ENCODE assay signal across 36 mouse cellular contexts in the genomic region with DNA sequence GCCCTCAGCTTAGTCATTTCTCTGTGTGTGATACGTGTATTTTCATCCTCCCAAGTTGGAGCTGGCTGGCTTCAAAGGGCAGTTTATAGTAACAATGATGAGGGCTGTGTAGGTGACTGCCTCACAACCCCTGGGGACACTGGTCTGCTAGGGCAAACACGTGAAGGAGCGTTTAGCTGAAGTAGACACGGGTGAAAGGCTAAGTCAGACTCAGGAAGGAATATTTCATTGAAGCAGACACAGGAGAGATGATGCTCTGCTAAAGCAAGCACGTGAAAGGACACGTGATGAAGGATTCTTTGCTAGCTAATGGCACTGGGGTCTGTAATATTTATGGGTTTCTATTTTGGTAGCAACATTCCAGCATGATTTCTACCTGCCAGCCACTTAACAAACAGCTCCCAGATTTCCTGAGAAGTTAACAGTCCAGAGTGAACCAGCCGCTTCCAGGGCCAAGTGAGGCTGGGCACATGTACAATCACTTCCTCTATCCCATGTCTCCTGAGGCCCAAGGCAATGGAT. TPM values are rescaled to one million over a fixed set of nuclear protein-coding genes. Genes with fewer than 3 reads are reported as not detected.
DNase-seq lines count a peak whose midpoint lies in the region; ATAC-seq and TF ChIP-seq lines count a peak whose summit lies in the region.
"Had no signal": no experiment of that assay in that cellular context is flagged by ENCODE, and none has a peak within 500 bp of the region (broad histone marks: within the 10 kb centered on the region; RNA-seq: fewer than 3 reads in every experiment).

No protein-coding gene starts in this region.

- H3K4me1 ChIP-seq in heart, embryonic 11.5 days (ENCODE audit: control insufficient read depth, insufficient read depth, low read length): no peaks in the 10 kb centered on the region
- H3K4me1 ChIP-seq in kidney, adult 2 months (ENCODE audit: control insufficient read depth, insufficient read depth, low read length): no peaks in the 10 kb centered on the region
- peaks cover 2% of the 10 kb centered on the region for H3K4me1 ChIP-seq in kidney, embryonic 15.5 days
- H3K4me1 ChIP-seq: limb, embryonic 13.5 days; liver, embryonic 13.5 days had no signal

- no peak for TF ChIP-seq CTCF in kidney, adult 2 months (conservative IDR thresholded peaks at IDR 0.05; ENCODE audit: insufficient read depth, insufficient read length, low read depth, low read length)

- peak; percentile 96 for DNase-seq in heart, adult 11 months
- peak; percentile 90 for DNase-seq in kidney, adult 2 months
- DNase-seq in kidney, adult 9 months: peak; percentile 85
- DNase-seq in kidney, postnatal 36 days: peak; percentile 58 to 84
- DNase-seq in testis, postnatal 14 days (ENCODE audit: low spot score): no peak
- DNase-seq in left cerebral cortex, adult 9 months (ENCODE audit: low spot score in 2 of 2): no peak
- DNase-seq: adrenal gland, postnatal 25 days; cerebellum, adult 2 months; cerebellum, postnatal 14 days; gastrocnemius, postnatal 10 days; heart, postnatal 10 days; layer of hippocampus, adult 9-11 months; liver, embryonic 13.5 days; lung, adult 2 months; lung, postnatal 10 days; retina, postnatal 1 day; right cerebral cortex, postnatal 25 days; spleen, adult 18-20 months; thymus, adult 18-20 months; thymus, postnatal 25 days had no signal

- H3K27ac ChIP-seq in heart, embryonic 11.5 days (ENCODE audit: low read depth, low read length): no peak overlapping the region
- peak overlapping the region; percentile 89 for H3K27ac ChIP-seq in kidney, adult 2 months (ENCODE audit: insufficient read depth, low read depth, low read length)
- no peak overlapping the region for H3K27ac ChIP-seq in kidney, embryonic 15.5 days
- H3K27ac ChIP-seq: heart, embryonic 13.5 days; hindbrain, embryonic 10.5 days; hindbrain, embryonic 15.5 days; limb, embryonic 13.5 days; liver, embryonic 13.5 days; macrophage; midbrain, embryonic 13.5 days had no signal

- TF ChIP-seq POLR2A in kidney, adult 2 months (IDR thresholded peaks at IDR 0.05; ENCODE audit: low read depth, low read length): no peak

- no peak overlapping the region for H3K9ac ChIP-seq in heart, embryonic 11.5 days (ENCODE audit: low read depth, low read length)
- no peak overlapping the region for H3K9ac ChIP-seq in kidney, embryonic 15.5 days
- H3K9ac ChIP-seq: heart, embryonic 13.5 days; hindbrain, embryonic 15.5 days; limb, embryonic 13.5 days; liver, embryonic 13.5 days; midbrain, embryonic 13.5 days had no signal

- peaks cover 9% of the 10 kb centered on the region for H3K9me3 ChIP-seq in heart, embryonic 11.5 days (replicated peaks; ENCODE audit: control insufficient read depth, low read length)
- H3K9me3 ChIP-seq in kidney, embryonic 15.5 days (replicated peaks): peaks cover 9% of the 10 kb centered on the region
- H3K9me3 ChIP-seq: hindbrain, embryonic 15.5 days had no signal

- no peaks in the 10 kb centered on the region for H3K36me3 ChIP-seq in heart, embryonic 11.5 days (ENCODE audit: control insufficient read depth, insufficient read depth, low read length)
- no peaks in the 10 kb centered on the region for H3K36me3 ChIP-seq in kidney, adult 2 months (ENCODE audit: control insufficient read depth, insufficient read depth, low read length)
- H3K36me3 ChIP-seq in kidney, embryonic 15.5 days: no peaks in the 10 kb centered on the region
- H3K36me3 ChIP-seq: heart, embryonic 13.5 days; hindbrain, embryonic 10.5 days; hindbrain, embryonic 15.5 days; limb, embryonic 13.5 days; liver, embryonic 13.5 days; midbrain, embryonic 13.5 days had no signal

- no peak overlapping the region for H3K4me2 ChIP-seq in heart, embryonic 11.5 days
- H3K4me2 ChIP-seq in kidney, embryonic 15.5 days: no peak overlapping the region
- H3K4me2 ChIP-seq: heart, embryonic 13.5 days; hindbrain, embryonic 15.5 days; limb, embryonic 13.5 days; liver, embryonic 13.5 days; midbrain, embryonic 13.5 days had no signal

- 80% methylated on average over 7 of the region's 7 CpGs for WGBS in heart, embryonic 11.5 days (ENCODE audit: insufficient replicate concordance)
- WGBS in kidney, adult 2 months: 58% methylated on average over 7 of the region's 7 CpGs
- 78% methylated on average over 7 of the region's 7 CpGs for WGBS in kidney, embryonic 15.5 days

- no peak for ATAC-seq in heart, embryonic 11.5 days (replicated peaks; ENCODE audit: insufficient number of reproducible peaks, low FRiP score, low TSS enrichment)
- no peak for ATAC-seq in kidney, embryonic 15.5 days (replicated peaks; ENCODE audit: low FRiP score)
- ATAC-seq: forebrain, embryonic 16.5 days; inflammation-experienced regulatory T-cells, adult 6 months; midbrain, embryonic 13.5 days had no signal

- no peak overlapping the region for H3K4me3 ChIP-seq in heart, embryonic 11.5 days (ENCODE audit: low read depth, low read length)
- H3K4me3 ChIP-seq in kidney, adult 2 months (ENCODE audit: insufficient read depth, low read depth, low read length): 0 out of 2 replicates have a peak overlapping the region, but pooled peaks have one; percentile 1
- no peak overlapping the region for H3K4me3 ChIP-seq in kidney, embryonic 15.5 days (replicated peaks)
- H3K4me3 ChIP-seq: erythroblast, embryonic 14.5 days; heart, embryonic 13.5 days; hindbrain, embryonic 10.5 days; hindbrain, embryonic 15.5 days; limb, embryonic 13.5 days; liver, embryonic 13.5 days; midbrain, embryonic 13.5 days had no signal

- H3K27me3 ChIP-seq in heart, embryonic 11.5 days (ENCODE audit: control insufficient read depth, insufficient read depth, low read length): no peaks in the 10 kb centered on the region
- H3K27me3 ChIP-seq in kidney, adult 2 months (replicated peaks; ENCODE audit: control insufficient read depth, insufficient read depth, low read length): no peaks in the 10 kb centered on the region
- H3K27me3 ChIP-seq in kidney, embryonic 15.5 days: no peaks in the 10 kb centered on the region
- H3K27me3 ChIP-seq: heart, embryonic 13.5 days; hindbrain, embryonic 15.5 days; limb, embryonic 13.5 days; liver, embryonic 13.5 days; midbrain, embryonic 13.5 days had no signal

RNA-seq across cellular contexts. Expression of gene Cd300lg, which starts 3.4 kb away (rescaled TPM):
- polyA plus RNA-seq in heart, embryonic 11.5 days (2014; fragmentation: Nextera tagmentation; extraction: Ambion mirVana): 0.70 and 0.79 TPM in 2 replicates
- polyA plus RNA-seq in kidney, adult 2 months (2012; rRNA removed): 62.1 and 67.1 TPM in 2 replicates
- 0.82 and 1.1 TPM in 2 replicates for polyA plus RNA-seq in kidney, embryonic 15.5 days (2015; fragmentation: Nextera tagmentation; extraction: Ambion mirVana)
- polyA plus RNA-seq: erythroblast, embryonic 14.5 days had no signal

RNA-seq across cellular contexts. Expression of gene Mpp3, which starts 16.5 kb away (rescaled TPM):
- polyA plus RNA-seq in heart, embryonic 11.5 days (2014; fragmentation: Nextera tagmentation; extraction: Ambion mirVana): 2.7 and 3.4 TPM in 2 replicates
- polyA plus RNA-seq in kidney, adult 2 months (2012; rRNA removed): 2.3 and 3.5 TPM in 2 replicates
- polyA plus RNA-seq in kidney, embryonic 15.5 days (2015; fragmentation: Nextera tagmentation; extraction: Ambion mirVana): 7.8 and 11.0 TPM in 2 replicates
- polyA plus RNA-seq: erythroblast, embryonic 14.5 days; macrophage had no signal

RNA-seq across cellular contexts. Expression of gene Mpp2, which starts 43.6 kb away (rescaled TPM):
- polyA plus RNA-seq in heart, embryonic 11.5 days (2014; fragmentation: Nextera tagmentation; extraction: Ambion mirVana): 9.7 and 11.4 TPM in 2 replicates
- 4.9 and 5.9 TPM in 2 replicates for polyA plus RNA-seq in kidney, adult 2 months (2012; rRNA removed)
- polyA plus RNA-seq in kidney, embryonic 15.5 days (2015; fragmentation: Nextera tagmentation; extraction: Ambion mirVana): 14.0 and 14.2 TPM in 2 replicates
- polyA plus RNA-seq: macrophage had no signal

RNA-seq across cellular contexts. Expression of gene Ppy, which starts 56.4 kb away (rescaled TPM):
- not detected in 2 replicates for polyA plus RNA-seq in heart, embryonic 11.5 days (2014; fragmentation: Nextera tagmentation; extraction: Ambion mirVana)
- polyA plus RNA-seq in kidney, adult 2 months (2012; rRNA removed): not detected in 2 replicates
- not detected in 2 replicates for polyA plus RNA-seq in kidney, embryonic 15.5 days (2015; fragmentation: Nextera tagmentation; extraction: Ambion mirVana)
- polyA plus RNA-seq: brain, embryonic 14.5 days; cerebellum, adult 2 months; cortical plate, adult 2 months; embryonic facial prominence, embryonic 14.5 days; erythroblast, embryonic 14.5 days; forebrain, embryonic 11.5 days; forebrain, embryonic 16.5 days; heart, embryonic 13.5 days; hindbrain, embryonic 10.5 days; hindbrain, embryonic 15.5 days; inflammation-experienced regulatory T-cells, adult 6 months; limb, embryonic 13.5 days; liver, embryonic 13.5 days; macrophage; midbrain, embryonic 13.5 days; neural tube, embryonic 14.5 days had no signal

RNA-seq across cellular contexts. Expression of gene Dusp3, which starts 57.9 kb away (rescaled TPM):
- polyA plus RNA-seq in heart, embryonic 11.5 days (2014; fragmentation: Nextera tagmentation; extraction: Ambion mirVana): 49.2 and 49.4 TPM in 2 replicates
- 67.8 and 92.4 TPM in 2 replicates for polyA plus RNA-seq in kidney, adult 2 months (2012; rRNA removed)
- polyA plus RNA-seq in kidney, embryonic 15.5 days (2015; fragmentation: Nextera tagmentation; extraction: Ambion mirVana): 32.8 and 33.8 TPM in 2 replicates

Comparison
In these comparisons a context has a peak if more than half of its experiments do, and no peak if none do; other contexts are left out.
1. RNA of gene Cd300lg, which starts 3.4 kb away (polyA plus RNA-seq): 62.1 to 67.1 TPM in kidney, adult 2 months; 0.82 to 1.1 TPM in kidney, embryonic 15.5 days and 0.70 to 0.79 TPM in heart, embryonic 11.5 days; every median in the first group is over 10 times any median in the second.
2. DNase-seq: peak in heart, adult 11 months (single experiment), kidney, adult 2 months (single experiment), kidney, adult 9 months (single experiment) and kidney, postnatal 36 days (2 of 2); none in testis, postnatal 14 days (single experiment) and left cerebral cortex, adult 9 months (0 of 2).